Mouse (Mus musculus): Measurements from ENCODE around the gene Galm.

Gene Galm

DNA sequence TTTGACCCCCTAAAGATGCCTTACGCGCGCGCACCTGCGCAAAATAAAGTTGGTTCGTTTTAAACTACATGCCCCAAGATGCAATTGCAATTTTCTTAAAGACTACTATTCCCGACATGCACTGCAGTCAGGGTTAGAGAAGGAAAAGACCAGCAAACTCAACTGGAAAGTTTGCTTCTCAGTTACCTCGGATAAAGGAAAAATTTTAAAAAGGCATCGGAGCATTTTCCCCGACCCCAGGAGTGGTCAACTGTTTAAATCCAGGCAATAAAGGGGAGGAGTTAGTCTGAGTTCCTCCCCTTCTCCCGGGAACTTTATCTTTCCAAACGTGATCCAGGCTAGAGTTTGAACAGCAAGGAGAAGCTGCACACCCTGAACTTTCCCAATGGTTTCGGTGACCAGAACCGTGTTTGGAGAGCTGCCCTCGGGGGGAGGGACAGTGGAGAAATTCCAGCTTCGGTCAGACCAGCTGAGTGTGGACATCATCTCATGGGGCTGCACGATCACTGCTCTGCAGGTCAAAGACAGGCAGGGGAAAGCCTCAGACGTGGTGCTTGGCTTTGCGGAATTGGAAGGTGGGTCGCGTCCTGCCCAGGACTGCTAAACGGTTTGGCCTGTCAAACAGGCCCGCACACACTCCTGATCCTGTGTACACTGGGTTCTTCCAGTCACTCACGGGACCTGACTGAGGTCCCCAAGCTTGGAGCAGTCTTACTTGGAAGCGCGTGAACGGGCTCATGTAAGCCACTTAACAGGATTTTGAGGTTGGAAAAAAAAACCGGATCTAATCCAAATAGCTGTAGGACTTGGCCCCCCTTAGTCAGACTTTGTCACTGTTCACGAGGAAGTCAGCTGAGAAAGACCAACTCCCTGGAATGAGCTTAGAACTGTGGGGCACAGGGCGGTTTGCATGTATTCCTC is at the start of gene Galm:
TSS of gene Galm (plus strand) at position 141 of the 921 bp plus-strand sequence.
- peak; percentile 44 for DNase-seq (ENCODE audit: low spot score)

DNA sequence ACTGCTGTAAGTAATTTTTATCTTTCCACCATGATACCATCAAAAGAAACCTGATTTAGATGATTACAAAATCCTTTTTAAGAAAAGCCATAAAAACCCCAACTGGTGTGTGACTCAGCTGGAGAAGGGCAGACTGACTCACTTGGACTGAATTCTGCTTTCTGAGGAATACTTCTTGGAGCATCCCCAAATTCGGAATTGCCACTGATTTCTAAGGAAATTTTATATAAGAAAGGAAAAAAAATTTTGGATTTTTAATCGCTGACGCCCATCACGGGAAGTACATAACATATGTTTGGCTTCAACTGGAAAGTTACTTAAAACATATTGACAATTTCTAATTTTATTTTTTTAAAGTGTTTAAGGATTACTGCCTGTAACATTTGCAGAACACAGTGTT is 48.5 kb upstream of the Galm start:
- DNase-seq (ENCODE audit: low spot score): no peak

DNA sequence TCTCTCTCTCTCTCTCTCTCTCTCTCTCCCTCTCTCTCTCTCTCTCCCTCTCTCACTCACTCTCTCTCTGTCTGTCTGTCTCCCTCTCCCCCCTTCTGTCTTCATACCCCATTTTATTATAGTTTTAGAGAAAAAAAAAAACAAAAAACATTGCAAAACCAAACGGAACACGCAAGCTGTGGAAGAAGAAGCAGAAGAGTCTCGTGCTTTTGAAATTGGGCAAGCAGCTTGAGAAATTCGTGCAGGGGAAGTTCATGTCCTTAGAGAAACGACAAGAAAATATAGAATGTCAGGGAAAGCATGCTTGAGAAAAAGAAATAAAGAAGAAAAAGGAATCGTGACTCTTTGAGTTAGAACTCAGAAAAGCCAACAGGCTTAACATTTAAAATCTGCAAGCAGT is 44.0 kb upstream of the Galm start:
- no peak for DNase-seq (ENCODE audit: low spot score)

DNA sequence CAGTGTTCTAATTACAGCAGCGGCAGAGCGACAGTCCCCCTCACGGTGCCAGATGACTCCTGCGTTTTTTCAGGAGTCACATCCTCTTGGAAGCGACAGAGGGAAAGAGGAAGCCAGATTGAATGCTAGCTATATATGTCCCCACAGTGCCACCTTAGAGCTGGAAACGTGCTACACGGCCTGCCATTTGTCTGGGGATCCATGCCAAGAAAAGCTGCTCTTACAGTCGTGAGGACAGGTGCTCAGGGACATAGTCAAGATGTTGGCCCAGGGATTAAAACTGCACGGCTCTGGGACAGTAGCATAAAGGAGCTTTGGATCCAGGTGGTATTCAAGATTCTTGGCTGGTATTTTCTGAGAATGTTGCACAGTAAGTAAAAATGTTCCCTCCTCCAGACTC is 42.8 kb upstream of the Galm start:
- no peak for DNase-seq (ENCODE audit: low spot score)

DNA sequence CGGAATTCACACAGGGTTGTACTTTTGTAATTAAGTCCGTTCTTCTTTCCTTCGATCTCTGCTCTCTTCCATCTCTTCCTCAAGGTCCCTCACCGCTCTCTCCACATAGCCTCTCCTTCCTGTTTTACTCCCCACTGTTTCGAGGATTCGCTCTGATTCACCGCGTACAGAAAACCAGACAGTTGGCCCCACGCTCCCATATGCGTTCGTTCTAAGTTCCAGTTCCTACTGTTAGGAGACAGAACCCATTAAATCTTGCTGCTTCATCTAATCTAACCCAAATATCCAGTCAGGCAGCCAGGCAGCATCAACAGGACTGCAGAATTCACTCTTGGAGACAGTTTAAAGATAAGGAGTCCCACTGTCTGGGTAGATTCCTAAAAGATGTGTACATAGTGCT is 40.7 kb upstream of the Galm start:
- DNase-seq (ENCODE audit: low spot score): no peak

DNA sequence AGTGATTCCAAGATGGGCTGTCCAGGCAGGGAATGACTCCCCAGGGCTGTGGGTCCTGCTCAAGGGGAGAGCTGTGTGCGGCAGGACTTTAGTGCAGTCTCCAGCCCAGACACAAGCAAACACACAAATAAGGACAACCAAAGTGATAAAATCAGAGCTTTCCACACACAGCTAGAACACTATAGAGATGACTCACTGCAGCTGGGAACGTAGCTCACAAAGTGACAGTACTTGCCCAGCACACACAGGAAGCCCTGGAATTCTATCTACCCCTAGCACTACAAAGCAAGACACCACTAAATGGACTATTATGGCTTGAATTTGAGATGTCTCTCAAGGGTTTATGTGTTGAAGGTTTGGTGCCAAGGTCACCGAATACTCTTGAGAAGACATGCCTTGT is 39.1 kb upstream of the Galm start:
- no peak for DNase-seq (ENCODE audit: low spot score)

DNA sequence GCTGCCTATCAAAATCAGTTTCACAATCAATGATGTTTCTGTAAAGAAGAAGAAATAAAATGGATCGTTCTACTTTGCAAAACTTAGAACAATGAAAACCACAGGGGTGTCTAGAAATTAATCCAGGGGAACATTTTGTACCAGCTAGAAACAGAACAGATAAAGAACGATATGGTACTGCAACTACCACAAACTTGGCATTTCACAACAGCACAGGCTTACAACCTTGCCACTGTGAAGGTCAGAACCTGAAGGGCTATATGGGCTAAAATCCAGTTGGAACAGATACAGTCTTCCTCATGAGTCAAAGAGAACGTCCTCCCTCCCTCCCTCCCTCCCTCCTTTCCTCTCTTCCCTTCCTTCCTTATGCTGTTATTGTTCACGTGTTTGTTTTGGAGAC is 36.7 kb upstream of the Galm start:
- no peak for DNase-seq (ENCODE audit: low spot score)

DNA sequence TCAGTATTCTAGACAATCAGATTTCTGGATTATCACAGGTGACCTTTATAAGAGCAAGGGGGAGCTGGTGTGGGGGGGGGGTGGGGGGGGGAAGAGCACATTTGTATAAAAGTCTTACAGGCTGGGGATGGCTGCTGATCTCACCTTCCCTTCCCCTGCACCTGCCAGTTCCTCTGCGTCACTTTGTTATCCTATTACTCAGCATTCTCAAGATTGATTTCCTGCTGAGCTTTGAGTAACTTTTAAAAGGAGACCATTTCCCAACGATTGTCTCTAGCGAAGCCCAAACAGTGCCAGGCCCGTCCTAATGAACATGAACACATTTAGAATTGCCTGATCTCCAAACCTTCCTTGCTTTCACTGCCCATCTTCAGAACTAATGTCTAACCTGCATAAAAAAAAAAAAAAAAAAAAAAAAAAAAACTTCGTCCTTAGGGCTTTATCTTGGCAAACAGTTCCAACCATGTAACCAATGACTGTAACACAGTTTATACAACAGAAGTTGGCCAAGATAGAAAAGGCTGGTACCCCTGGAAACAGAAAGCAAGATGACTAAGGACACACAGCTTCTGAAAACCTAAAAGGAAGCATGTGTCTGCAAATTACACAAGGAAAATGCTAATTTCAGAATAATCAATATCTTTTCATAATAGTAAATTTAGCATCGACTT is 35.3 kb upstream of the Galm start:
- DNase-seq (ENCODE audit: low spot score): no peak

DNA sequence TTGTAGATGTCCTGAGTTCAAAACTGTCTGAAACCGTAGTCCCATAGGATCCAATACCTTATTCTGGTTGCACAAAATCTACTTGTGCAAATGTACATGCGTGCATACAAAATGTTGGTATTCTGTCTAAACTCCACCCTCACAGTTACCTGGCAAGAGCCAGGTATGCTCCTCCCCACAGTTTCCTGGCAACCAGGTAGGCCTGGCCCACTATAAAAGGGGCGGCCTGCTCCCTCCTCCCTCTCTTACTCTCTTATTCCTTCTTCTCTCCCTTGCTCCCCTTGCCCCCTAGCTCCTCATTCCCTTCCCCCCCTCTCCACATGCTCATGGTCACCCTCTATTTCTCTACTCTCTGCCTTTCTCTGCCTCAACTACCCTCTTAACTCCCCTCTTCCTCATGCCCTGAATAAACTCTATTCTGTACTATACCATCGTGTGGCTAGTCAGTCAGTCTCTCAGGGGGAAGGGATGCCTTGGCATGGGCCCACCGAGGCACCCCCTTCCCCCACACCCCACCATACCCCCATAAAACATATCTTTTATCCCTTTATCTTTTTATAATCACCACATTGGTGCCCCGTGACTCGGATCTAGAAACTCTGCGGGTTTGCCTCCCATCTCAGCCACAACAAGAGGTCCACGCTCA is 31.9 kb upstream of the Galm start:
- no peak for DNase-seq (ENCODE audit: low spot score)

DNA sequence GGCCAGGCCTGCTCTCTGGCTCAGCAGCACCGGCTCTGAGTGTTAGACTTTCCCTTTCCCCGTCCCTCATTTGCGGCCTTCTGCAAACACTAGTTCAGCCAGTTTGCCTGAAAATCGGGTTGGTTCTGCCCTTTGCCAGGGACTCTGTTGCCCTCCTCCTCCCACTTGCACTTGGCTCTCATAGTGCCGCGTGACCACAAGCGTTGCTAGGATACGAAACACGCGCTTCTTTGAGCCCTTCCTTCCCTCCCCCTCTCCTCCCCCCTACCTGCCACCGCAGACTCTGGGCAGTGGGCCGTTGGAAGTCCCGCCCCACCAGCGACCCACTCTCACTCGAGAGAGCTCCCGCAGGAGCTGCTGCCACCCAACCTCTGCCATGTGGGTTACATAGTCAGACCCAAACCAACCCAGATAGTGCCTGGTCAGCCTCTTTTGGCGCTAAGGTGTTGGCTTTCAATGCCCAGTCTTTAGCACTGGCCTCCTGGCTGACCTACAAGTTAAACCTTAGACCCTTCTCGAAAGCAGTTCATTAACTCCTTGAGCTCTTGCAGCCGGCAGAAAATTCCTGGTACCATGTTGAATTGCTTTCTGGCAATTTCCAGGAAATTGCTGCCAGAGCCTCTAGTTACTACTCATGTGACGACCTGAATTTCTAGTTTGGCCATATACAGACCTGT is 31.1 kb upstream of the Galm start:
- no peak for DNase-seq (ENCODE audit: low spot score)

DNA sequence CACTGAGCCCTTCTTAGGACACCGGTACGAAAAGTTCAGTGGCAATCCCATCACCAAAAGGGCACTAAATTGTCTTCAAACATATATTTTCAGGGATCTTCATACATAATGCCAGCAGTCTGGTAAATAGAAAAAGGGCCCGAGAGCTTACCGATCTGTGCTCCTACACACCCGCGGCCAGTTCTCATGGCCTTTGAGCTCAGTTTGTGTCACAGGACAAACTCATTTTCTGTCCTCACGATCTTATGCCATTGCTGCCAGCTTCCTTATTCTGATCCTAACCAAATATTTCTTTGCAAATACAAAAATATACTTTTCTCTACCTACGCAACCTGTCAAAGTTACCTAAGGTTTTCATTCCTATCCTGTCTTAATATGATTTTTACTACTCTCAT is 30.6 kb upstream of the Galm start:
- DNase-seq (ENCODE audit: low spot score): no peak

DNA sequence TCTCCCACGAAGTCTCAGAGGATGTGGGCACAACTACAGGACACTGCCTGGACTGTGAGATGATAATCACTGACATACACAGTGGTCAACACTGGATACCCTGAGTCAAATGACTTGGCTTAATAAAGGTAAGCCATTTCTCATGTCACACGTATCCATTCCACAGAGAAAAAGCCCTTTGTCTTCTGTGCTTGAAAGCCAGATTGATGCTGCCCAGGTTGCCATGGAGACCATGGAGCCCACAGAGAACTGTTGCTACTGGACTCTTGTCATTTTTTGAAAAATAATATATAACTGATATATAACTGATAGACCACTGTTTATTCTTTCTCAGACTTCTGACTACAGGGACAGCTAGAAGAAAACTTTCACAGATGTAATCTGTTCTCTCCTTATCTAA is 30.1 kb upstream of the Galm start:
- no peak for DNase-seq (ENCODE audit: low spot score)

DNA sequence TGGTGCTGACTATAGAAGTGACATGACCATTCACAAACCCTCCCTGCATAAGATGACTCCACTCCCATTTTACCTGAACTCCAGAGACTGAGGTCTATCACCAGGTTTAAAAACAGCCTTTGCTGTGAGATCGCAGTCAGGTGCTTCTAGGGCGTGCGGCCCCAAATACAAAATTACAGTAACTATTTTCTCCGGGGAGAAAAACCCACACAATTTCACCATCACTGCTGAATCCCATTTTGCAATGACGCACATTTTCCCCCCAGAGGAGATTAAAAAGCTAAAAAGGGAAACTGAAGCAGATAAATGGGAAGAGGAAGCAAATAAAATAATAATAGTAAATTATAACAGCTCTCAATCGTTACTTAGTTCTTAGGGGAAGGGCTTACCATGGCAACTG is 27.4 kb upstream of the Galm start:
- DNase-seq (ENCODE audit: low spot score): no peak

DNA sequence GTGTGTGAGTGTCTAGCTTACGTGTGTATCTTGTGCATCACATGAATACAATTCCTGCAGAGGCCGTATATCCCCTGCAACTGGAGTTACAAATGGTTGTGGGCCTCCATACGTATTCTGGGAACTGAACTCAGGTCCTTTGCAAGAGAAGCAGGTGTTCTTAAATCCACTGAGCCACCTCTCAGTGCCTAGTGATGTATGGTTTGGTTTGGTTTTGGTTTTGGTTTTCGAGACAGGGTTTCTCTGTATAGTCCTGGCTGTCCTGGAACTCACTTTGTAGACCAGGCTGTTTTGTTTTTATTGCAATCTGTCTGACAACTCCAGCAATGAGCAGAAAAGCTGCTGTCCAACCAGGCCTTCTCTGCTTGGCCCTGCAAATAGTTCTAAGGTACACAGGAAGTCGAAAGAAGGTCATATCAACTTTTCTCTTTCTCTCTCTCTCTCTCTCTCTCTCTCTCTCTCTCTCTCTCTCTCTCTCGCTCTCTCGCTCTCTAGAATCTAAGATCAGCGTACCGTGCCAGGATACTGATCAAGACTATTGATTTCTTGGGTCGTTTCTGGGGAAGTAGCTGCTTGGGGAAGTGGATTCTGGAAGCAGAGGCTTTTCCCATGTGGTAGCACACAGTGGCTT is 21.8 kb upstream of the Galm start:
- DNase-seq (ENCODE audit: low spot score): no peak

DNA sequence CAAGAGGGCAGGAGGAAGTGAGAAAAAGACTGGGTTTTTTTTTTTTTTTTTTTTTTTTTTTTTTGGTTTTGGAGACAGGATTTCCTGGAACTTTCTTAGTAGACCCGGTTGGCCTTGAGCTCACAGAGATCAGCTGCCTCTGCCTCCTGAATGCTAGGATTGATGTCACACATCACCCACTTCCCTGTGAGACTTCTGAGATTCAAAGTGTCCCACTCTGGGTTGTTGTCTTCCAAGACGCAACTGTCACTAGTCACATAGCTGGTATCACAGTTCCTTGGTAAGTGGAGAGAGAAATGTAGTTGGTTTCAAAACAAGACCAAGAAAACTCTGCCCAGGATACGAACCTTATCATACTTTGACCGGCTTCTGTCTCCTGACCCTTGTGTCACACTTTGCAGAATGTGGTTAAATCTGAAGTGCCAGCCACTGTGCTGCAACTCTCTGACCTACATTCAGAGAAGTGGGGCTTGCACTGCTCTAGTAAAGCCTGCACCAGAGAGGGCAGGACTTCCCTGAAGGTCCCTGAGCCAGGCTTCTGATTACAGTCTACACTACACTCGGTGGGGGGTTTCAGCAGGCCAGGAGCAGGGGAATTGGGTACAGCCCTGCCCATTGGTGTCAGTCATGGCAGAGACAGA is 14.5 kb upstream of the Galm start:
- DNase-seq (ENCODE audit: low spot score): no peak

DNA sequence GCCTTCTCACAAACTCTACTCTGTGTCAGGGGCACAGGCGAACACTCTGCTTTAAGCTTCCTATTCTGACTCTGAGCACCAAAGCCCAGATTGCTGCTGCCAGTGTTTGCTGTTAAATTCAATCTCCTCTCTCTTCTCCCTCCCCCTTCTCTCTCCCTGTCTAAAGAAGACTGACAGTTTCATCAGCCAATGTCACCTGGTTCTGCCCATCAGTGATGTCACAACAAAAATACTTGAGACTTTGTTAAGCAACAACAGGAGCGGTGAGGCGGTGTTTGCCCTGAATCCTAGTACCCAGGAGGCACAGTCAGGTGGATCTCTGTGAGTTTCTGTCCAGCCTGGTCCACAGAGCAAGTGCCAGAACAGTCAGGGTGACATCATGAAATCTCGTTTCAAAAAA is 13.8 kb upstream of the Galm start:
- no peak for DNase-seq (ENCODE audit: low spot score)

DNA sequence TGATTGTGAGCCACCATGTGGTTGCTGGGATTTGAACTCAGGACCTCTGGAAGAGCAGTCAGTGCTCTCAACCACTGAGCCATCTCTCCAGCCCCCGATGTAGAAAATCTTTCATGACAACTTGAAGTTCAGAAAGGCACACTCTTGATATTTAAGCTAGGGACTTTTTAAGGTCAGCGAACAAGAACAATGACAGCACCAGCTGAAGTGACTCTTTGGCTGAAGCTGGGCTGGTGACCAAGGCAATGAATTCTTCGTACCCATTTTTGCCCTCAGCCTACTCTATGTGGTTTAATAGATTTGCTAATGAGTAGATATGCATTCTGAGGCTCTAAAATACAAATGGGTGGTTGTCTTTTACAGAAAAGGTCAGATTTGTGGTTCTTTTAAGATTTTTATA is 6.9 kb upstream of the Galm start:
- DNase-seq (ENCODE audit: low spot score): no peak

DNA sequence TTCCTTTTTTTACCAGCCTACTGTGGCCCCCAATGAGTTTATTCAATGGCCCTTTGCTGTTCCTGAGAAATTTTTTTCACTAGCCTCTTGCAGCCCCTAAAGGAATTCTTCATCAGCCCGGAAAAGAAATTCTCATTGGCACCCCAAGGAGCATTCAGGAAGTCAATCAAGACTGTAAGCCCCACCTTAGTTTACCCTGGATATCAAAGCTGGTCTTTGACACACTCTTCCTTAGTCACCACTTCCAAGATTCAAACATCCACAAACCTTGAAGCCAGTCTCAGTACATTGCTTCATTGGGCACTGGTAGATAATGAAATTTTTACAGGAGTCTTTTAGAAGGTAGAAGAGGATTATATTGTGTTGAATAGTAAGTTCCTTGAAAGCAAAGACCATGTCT is 5.4 kb upstream of the Galm start:
- no peak for DNase-seq (ENCODE audit: low spot score)

DNA sequence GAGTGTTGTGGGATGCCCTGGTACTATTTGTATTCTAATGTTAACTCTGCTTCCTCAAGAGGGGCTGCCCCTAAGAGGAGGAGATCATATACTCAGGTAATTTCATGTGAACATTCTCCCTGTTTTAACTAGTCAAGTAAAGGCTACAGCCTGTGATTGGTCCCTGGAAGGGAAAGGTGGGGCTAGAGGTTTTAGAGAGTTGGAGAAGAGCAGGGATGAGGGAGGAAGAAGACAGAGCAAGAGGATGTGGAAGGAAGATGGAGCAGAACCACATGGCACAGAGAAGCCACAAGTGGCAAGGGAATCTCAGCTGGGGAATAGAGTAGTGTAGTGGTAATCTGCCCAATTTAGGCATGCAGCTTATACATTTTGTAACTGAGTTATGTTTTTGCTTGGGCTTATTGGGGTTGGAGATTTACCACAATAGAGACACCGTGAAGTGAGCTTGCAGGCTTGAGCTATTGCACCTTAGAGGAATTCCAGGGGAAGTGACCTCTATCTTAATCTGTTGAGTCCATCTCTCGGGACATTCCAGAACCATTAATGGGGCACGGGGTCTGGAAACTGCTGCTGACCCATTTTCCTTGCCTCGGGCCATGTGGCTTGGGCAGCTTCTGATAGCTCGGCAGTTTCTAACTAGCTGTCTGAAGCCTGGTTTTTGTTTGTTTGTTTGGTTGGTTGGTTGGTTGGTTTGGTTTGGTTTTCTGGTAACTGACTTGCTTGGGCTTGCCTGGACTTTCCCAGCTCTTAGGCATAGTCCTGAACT is 2.1 kb upstream of the Galm start:
- no peak for DNase-seq (ENCODE audit: low spot score)

DNA sequence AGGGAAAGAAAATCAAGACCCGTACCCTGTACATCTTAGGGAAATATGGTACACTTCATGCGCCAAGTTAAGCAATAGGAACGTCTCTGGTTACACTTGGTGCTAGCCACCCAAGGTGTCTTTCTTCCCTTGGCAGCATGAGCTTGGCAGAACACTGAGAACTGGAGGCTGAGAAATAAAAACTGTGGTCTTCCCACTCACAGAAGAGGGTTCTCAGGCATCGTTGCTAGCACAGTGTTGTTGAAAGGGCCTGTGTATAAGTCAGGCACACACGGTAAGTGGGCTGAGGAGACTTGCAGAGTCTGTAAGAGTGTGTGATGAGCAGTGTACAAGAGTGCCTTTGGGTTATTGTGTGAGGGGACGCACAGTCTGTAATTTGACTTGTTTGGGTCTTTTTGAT is 1.1 kb upstream of the Galm start:
- DNase-seq (ENCODE audit: low spot score): no peak

DNA sequence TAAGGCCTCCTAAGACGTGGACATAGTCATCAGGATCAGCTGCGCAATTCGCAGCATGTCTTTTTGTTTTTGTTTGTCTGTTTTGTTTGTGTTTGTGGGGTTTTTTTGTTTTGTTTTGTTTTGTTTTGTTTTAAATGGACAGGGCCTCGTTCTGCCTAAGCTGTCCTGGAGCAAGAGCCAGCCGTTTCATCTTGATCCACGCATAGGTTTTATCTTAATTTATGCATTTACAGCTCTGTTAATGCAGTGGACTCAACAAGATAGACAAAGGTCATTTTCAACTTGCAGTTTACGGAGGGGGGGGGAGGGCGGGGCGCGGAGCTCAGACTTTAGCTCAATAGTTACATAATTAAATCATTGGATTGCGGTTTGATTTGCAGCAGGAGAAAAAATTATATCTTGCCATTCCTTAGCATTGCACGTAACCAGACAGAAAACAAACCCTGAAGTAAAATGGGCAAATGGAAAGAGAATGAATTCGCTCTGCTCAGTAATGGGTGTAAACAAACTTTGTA is 1.3 kb downstream of the Galm start:
- DNase-seq (ENCODE audit: low spot score): no peak
